Mouse (Mus musculus) T-helper 1 cell (primary cell): ENCODE results near the gene Fcrl6.

Experiments
- in situ Hi-C: fragments of 300-600 bp; cut with MboI, MseI; formaldehyde crosslinking; loops from one replicate; pipeline ENCODE4 v1.15.1; 2025; ENCODE audit warnings: high pct_unique_total_duplicates

Fcrl6 gene

GRCm38 (mm10) chr1:172616537-172617300 lies 14.4 kb upstream of the Fcrl6 start:
- in situ Hi-C loops = loop anchor here (25.0 kb wide), 1 partner anchor 771 kb away; no protein-coding TSS in a partner anchor

GRCm38 (mm10) chr1:172615412-172615811 lies 13.1 kb upstream of the Fcrl6 start:
- in situ Hi-C loops = loop anchor here (25.0 kb wide), 1 partner anchor 772 kb away; no protein-coding TSS in a partner anchor

GRCm38 (mm10) chr1:172614654-172615053 lies 12.3 kb upstream of the Fcrl6 start:
- in situ Hi-C loops = loop anchor here (25.0 kb wide), 1 partner anchor 773 kb away; no protein-coding TSS in a partner anchor

GRCm38 (mm10) chr1:172612745-172613144 lies 10.4 kb upstream of the Fcrl6 start:
- in situ Hi-C loops = loop anchor here (25.0 kb wide), 1 partner anchor 775 kb away; no protein-coding TSS in a partner anchor

- in situ Hi-C loops = loop anchor here (25.0 kb wide), 1 partner anchor 776 kb away; no protein-coding TSS in a partner anchor
Observed at GRCm38 (mm10) chr1:172611304-172611703, 9.0 kb upstream of the Fcrl6 start.

GRCm38 (mm10) chr1:172594495-172594894 lies 7.9 kb downstream of the Fcrl6 start:
- in situ Hi-C loops = no loop called here

- in situ Hi-C loops = no loop called here
Observed at GRCm38 (mm10) chr1:172593956-172594355, 8.4 kb downstream of the Fcrl6 start.

DNA sequence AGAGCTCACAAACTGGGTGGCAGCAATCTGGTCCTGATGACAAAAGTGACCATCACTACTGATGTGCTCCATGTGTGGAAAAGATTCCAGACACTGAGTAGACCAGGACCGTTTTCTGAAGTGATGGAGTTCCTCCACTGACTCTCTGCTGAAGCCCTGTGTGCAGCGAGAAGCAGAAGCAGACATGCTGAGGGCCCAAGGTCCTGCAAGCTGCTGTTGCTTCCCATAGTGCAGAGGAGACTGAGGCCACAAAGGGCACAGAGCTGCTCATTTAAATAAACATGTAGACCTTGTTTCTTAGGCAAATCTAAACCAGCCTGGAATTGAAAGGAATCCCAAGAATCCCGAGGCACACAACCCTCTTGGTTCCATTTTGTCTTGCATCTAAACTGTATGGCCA lies 9.0 kb downstream of the Fcrl6 start:
- in situ Hi-C loops = no loop called here

- in situ Hi-C loops = no loop called here
Observed at GRCm38 (mm10) chr1:172590385-172590784, 12.0 kb downstream of the Fcrl6 start, which contains the start of gene Slamf8. Gene Slamf8 (minus strand): TSS chr1:172590568.

DNA sequence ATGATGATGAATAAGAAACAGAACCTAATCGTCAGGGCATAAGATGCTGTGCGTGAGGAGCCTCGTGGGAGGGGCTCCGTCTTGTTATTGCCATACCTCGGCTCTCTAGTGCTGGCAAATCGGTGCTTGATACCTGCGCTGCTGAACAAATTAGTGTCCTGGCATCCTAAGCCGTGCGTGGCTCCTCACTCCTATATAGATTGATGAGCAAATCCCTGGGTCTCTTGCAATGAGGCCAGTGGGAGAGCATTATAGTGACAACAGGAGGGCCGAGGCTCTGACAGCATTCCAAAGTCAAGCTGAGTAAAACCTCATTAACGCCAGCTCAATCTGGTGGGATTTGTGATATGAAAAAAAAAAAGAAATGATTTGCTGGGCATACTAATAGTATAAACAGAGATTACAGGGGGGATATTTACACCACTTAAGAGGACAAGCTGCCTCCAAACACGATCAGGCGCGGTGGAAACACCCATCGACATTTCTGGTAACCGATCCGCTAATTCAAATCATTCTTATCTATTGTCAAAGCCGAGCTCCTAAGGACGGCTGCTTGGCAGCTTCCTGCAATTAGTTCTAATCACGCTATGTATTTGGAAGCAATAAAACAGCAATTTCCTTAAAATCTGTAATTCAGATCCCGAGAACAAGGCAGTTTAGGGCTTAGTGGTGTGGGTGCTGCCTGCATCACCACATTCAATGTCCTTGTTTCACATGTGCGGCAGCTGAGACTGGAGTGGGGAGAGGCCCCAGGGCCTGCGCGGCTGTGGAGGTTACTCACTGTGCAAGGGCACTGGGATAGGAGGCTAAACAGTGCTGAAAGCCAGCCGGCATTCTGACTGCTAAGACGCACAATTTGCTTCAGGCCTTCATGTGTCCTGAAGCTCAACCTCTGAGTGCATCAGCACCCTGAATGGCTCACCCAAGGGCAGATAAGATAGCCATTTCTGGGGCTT lies 16.5 kb downstream of the Fcrl6 start:
- in situ Hi-C loops = no loop called here

GRCm38 (mm10) chr1:172585026-172585425 lies 17.3 kb downstream of the Fcrl6 start:
- in situ Hi-C loops = no loop called here

DNA sequence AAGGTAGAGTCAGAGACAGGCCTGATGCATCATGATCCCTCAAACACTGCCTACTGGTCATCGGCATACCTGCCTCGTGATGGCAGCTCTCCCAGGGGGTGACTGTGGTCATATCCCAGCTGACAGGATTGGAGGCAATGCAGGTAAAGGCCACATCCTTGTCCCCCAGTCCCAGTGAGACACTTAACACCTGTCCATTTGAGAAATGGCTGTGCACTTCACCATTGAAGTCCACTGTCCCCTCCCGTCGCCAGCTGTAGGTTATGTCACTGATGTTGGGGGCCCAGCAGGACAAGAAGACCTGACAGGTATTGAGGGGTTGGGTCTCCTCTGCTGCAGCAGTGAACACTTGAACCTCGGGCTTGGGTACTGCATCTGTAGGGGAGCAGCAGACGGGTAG lies 18.1 kb downstream of the Fcrl6 start:
- in situ Hi-C loops = no loop called here

DNA sequence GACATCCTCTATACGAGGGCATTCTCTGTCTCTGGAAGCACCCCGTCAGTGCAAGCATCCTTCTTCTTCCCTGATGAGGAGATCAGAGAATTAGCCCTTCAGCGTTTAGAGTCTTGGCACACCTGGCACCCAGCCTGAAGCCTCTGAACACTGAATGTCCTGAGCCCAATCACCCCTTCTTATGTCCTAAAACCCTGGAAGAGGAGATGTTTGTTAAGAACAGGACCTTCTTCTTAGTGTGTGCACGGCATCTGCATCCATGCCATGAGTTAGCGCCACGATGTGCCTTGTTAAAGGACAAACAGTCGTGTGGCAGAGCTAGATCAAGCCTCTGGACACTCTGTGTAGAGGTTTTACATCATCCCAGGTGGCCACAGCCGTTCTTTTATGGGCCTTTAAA lies 19.9 kb downstream of the Fcrl6 start:
- in situ Hi-C loops = no loop called here

GRCm38 (mm10) chr1:172580116-172580515 lies 22.2 kb downstream of the Fcrl6 start:
- in situ Hi-C loops = no loop called here

DNA sequence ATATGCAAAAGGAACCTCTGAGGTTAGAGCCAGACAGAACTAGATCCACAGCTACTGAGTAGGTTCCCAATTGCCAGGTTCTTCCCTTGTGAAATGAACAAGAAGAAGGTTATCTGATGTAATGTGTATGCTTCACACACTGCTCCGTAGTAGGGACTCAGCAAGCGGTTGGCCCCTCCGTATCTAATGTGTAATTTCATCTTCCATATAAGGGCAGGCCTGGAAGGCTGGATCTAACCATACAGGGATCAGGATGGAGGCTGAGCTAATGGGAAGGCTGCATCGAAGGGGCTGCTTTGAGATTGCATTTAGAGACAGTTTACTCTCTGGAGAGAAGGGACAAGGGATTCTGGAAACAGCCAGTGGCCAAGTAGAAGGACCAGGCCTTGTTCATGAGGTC lies 34.6 kb downstream of the Fcrl6 start:
- in situ Hi-C loops = loop anchor here (25.0 kb wide), 1 partner anchor 1930 kb away; the partner anchor contains the start of gene Olfml2b

- in situ Hi-C loops = loop anchor here (25.0 kb wide), 1 partner anchor 1929 kb away; the partner anchor contains the start of gene Olfml2b
Observed at GRCm38 (mm10) chr1:172566131-172566530, 36.2 kb downstream of the Fcrl6 start.

DNA sequence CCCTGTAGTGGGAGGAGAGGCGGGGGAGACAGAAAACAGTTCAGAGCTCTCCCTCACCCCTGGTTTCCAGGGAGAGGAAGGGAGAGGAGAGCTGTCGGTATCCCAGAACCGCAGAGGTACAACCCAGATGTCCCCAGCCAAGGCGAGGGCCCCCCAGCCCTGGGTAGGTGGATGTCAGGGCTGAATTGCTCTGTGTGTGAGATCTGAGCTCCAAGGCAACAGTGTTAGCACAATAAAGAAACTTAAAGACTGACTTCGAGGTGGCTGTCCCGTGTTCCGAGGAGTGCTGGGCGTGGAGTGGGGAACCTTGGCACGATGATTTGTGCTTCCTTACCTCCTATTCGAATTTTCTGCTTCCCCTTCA lies 38.9 kb downstream of the Fcrl6 start:
- in situ Hi-C loops = loop anchor here (25.0 kb wide), 1 partner anchor 1926 kb away; the partner anchor contains the start of gene Olfml2b

DNA sequence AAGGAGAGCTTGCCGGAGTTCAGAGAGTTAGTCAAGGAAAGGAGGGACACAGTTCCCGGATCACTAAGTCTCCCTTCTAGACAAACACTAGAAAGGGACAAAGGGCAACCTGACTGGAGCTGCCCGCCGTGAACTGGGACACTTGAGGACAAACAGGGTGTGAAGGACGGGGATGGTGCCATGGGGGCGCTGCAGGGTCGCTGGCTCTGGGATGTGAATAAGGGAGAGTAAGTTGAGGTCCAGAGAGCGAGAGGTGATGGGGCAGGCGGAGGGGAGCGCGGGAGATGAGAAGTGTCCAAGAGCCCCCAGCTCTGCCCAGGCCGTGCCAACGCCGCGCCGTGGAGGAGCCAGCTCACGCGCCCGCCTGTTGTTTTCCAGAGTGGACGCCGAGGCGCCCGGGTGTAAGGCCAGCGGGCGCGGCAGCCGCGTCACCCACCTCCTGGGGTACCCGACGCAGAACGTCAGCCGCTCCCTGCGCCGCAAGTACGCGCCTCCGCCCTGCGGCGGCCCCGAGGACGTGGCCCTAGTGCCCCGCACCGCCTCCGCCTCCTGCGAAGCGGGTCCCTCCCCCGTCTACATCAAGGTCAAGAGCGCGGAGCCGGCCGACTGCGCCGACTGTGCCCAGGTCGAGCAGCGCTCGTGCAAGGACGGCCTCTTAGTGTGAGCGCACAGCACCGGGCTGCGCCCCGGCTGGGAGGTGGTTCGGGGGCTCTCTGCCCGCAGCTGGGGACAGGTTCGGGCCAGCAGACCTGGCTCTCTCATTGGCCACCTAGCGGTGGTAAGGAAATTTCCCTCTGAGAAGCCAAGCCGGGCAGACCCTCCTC lies 39.5 kb downstream of the Fcrl6 start:
- in situ Hi-C loops = loop anchor here (25.0 kb wide), 1 partner anchor 1926 kb away; the partner anchor contains the start of gene Olfml2b

DNA sequence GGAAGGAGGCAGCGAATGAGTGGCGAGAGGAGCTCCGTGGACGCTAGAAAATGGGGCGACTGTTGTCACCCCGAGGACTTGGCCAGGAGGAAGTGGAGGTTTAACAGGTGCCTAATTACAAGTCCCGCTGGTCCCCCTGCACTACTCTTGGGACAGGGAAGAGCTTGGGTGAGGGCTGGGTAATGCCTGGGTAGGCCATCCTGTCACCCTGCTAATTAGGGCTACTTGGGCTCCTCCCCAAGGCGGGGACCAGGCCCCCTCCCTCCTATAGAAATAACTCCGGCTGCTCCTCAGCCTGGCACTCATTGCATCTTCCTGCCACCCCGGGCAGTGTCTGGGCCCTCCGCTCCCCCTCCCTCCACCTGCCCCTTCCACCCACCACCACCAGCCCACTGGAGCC lies 46.7 kb downstream of the Fcrl6 start, which contains the start of gene Vsig8:
Vsig8 (plus strand) TSS at position 301 of the 400 bp plus-strand sequence.
- in situ Hi-C loops = loop anchor here (25.0 kb wide), 1 partner anchor 1918 kb away; the partner anchor contains the start of gene Olfml2b

DNA sequence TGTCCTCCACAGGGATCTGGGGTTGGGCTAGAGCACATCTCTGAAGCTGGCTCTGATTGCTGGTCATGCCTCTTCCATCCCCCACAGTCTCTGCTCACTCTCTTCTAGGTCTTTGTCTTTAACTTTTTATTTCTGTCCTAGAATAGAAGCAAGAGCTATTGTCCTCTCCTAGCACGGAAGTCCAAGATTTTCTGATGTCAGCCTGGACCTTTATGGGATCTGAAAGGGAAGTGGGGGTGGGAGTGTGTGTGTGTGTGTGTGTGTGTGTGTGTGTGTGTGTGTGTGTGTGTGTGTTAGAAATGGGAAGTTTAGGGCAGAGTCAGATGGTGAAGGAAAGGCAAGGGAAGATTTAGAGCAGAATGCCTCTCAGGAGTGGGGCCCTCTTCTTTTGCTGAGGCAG lies 49.7 kb downstream of the Fcrl6 start:
- in situ Hi-C loops = loop anchor here (25.0 kb wide), 1 partner anchor 1915 kb away; the partner anchor contains the start of gene Olfml2b

DNA sequence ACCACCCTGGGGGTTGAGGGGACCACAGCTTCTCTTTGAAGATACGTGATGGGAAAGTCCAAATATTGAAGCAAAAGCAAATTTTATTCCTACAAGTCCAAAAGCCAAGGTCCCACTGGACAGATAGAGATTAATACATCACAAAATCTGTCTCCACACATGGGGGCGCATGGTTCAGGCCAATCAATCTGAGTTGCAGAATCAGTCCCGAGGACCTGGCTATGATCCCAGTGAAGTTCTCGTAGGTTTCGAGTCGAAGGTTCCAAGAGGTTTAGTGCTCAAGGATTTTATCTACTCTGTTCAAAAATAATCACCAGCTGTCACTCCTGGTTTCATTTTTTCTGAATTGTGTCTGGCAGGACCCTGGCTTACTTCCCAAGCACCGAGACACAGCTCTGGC lies 51.3 kb downstream of the Fcrl6 start:
- in situ Hi-C loops = loop anchor here (25.0 kb wide), 1 partner anchor 1914 kb away; the partner anchor contains the start of gene Olfml2b
